Mouse (Mus musculus): ENCODE measurements at regions not wholly inside any gene's neighbourhood (a gene's known extent, or its start where the extent isn't known, plus 50 kb on each side); places are given as distances from the start of the nearest gene placed in this dataset.

DNA sequence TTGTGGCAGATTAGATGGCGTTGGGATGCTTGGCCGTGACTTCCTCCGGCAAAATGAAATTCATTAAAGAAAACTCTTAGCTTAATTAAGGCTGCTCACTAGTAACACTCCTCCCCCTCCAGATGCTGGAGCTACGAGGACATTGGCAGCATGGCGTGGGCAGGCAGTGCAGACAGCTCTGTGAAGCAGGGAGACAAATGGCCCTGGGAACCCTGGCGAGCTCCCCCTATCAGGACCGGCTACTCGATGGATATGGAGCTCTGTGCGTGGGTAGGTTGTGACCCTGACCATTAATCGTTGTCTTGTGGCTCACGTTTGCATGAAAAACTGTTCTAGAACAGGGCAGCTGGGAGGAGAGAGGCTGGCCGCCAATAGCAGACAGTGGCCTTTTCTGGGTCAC, 251.8 kb downstream of the Zfp704 start:
- TF ChIP-seq CTCF (IDR thresholded peaks at IDR 0.05; ENCODE audit: borderline replicate concordance, insufficient read depth, low read length) (no peak), POLR2A (IDR thresholded peaks at IDR 0.05; ENCODE audit: low read depth, low read length) (no peak)
